Mouse (Mus musculus): ENCODE data around the gene Clec2h. TPM values are rescaled to one million over a fixed set of nuclear protein-coding genes. Genes with fewer than 3 reads are reported as not detected.

Clec2h gene
- total RNA-seq, 2 experiments from 2014 or later, result not detected

GRCm38 (mm10) chr6:128722959-128723358 lies 60.8 kb downstream of the Clec2h start, which contains the start of gene Klrb1:
Gene Klrb1 (minus strand): TSS chr6:128723059.
- intact Hi-C loops (cut with DNase I), result no loop called here

More at GRCm38 (mm10) chr6:128722959-128723358, 60.8 kb downstream of the Clec2h start, which contains the start of gene Klrb1:
- no peak for DNase-seq

Other genes starting within 250 kb of the Clec2h start
- 10 to 100 TPM; 21.5 to 30.8 TPM for gene Itfg2, start 237.5 kb upstream of the Clec2h start, total RNA-seq (2021)
- gene Fkbp4, start 223.7 kb upstream of the Clec2h start, total RNA-seq (2021), result 100 to 1,000 TPM; 202 to 247 TPM
- gene Pzp, start 135.7 kb upstream of the Clec2h start, total RNA-seq (2021), result 1 to 10 TPM in 1 of 2 experiments, under 1 TPM in 1; 0.50 to 1.3 TPM
- gene A2ml1, start 80.8 kb upstream of the Clec2h start, total RNA-seq (2021), result not detected
- not detected for gene Klrb1a, start 38.9 kb upstream of the Clec2h start, total RNA-seq (2021)
- gene Klrb1, start 60.7 kb downstream of the Clec2h start, total RNA-seq (2021), result not detected
- gene Klrb1c, start 126.8 kb downstream of the Clec2h start, total RNA-seq (2021), result not detected
- gene Gm44511, start 163.9 kb downstream of the Clec2h start, total RNA-seq (2021), result not detected
- gene Klrb1b, start 163.9 kb downstream of the Clec2h start, total RNA-seq (2021), result not detected
- under 1 TPM in 1 of 2 experiments, not detected in 1; 0.10 TPM for gene Clec2i, start 225.2 kb downstream of the Clec2h start, total RNA-seq (2021)
- under 1 TPM; 0.42 to 0.65 TPM for gene BC035044, start 228.7 kb downstream of the Clec2h start, total RNA-seq (2021)

Measured in heart, postnatal 10 days (tissue).